Mouse (Mus musculus) hindlimb bud, embryonic 11.5 days (tissue): ENCODE data around the gene Theg.

Experiments used
- DNase-seq: peaks from one replicate; pipeline ENCODE4 v3.0.0-alpha.2; 2012; ENCODE audit warnings: low read depth, low spot score; ENCODE audit errors: extremely low spot score

Gene Theg

DNA sequence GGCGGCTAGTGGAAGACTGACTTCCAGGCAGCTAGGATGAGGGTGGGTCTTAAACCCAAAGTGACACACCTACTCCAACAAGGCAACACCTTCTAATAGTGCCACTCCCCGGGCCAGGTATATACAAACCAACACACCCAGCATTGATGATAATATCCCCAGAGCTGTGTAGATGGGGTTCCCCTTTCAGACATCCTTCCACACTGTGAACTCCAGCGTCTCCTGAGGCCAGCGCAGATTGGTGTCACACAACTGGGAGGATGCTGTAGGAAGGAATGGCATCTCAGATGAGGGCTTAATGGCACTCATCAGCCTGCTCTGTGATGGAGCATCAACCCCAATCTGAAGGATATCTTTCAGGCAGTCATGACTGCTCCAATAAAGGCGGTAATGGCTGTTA lies 29.6 kb downstream of the Theg start:
- DNase-seq = no peak

DNA sequence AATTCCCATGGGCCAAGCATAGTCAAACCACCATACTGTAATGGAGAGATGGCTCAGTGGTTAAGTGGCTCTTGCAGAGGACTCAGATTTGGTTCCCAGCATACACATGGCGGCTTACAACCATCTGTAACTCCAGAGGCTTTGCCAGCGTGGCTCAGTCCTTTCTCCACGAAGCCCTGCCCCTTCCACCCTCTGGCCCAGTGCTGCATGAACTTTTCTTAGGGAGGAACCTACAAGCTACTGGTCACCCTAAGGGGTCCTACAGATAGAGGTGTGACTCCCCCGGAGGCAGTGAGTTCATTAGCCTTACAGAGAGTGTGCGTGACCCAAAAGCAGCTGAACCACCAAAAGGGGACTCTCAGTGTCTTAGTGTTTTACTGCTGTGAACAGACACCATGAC lies 30.2 kb downstream of the Theg start:
- no peak for DNase-seq

DNA sequence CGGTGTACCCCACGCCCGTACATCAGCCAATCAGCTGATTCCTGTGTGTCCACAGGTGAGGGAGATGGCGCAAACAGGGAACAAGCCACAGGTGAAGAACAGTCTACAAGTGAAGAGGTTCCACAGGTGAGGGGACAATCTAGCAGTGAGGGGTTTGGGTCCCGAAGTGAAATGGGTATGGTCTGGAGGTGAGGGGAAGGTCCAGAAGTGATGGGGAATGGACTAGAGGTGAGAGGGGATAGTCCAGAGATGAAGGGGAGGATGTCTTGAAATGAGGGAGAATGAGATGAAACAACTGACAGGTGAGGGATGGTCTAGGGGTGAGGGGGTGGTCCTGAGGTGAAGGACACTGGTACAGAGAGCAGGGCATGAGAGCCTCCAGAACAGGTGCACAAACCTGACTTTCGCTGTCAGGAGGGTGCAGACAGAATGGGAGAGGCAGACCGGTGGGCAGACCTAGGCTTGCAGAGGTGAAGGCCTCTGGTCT lies 31.9 kb downstream of the Theg start:
- DNase-seq = no peak

DNA sequence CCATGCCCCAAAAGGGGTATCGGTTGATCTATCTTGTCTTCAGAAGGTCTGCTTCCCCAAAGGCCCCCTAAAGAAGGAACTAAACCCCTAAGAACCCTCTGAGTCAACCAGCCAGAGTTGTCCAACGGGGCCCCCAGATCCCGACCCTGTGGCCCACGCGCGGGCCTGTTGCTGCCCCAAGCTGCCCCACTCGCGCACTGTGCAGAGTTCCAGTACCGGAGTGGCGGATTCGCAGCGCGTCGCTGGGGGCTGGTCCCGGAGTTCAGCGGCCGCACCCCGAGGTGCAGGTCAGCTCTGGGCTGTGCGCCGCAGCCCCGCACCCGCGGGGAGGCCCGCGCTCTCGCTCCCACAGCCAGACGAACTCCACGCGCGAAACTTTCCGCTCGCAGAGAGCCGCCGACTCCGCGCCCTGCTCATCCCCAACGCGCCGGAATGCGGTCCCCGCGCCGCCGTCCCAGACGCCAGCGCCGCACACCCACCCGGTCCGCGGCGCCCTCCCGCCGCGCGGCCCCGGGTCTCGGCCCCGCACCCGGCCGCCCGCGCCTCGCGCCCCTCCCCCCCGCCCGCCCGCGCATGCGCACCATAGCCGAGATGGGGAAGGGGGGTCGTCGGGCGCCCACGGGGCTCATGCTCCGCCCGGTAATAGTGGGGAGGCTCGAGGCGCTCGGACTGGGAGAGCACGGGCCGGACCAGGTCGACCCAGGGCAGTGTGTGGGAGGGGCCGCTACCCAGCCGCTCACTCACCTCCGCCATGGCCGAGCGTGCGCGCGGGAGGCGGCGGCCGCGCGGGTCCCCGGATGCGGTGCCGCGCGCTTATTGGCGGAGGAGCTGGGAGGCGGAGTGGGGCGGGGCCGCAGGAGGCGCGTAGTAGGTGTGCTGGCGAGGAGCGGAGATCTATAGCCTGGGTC lies 32.5 kb downstream of the Theg start, which contains the start of gene Mier2:
Gene Mier2, minus strand, starts transcription at position 870 of the 908 bp plus-strand sequence.
- DNase-seq = no peak

DNA sequence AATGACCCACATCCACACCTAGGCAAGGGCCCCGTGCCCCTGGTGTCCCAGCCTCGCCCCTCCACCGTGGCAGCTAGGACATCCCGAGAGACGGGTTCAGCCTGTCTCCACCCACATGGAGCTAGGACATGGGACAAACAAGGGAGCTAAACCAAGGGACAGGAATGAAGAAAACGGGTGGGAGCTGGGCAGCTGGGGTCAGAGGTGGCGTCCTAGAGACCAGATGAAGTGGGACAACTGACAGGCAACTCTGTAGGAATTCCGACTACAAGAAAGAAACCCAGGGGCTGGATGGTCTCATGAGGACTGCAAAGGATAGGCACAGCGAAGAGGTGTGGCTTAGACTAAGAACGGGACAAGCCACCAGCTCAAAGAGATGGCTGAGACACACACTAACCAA lies 33.4 kb downstream of the Theg start:
- no peak for DNase-seq

DNA sequence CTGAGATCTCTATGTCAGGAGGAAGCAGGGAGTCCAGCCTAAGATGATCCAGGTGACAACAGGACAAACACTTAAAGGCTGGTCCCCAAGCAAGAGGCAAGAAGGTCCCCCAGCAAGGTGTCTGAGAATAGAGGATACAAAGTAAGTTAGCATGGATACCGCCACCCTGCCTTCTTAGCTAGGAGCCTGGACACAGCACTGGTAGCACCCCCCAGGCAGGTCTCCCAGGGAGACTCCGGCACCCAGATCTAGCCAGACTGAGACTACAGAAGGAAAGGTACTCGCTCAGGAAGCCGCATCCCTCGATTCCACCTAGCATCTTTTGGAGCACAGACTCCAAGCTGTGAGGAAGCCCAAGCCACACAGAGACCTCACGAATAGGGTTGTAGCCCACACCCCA lies 34.0 kb downstream of the Theg start:
- DNase-seq = no peak

DNA sequence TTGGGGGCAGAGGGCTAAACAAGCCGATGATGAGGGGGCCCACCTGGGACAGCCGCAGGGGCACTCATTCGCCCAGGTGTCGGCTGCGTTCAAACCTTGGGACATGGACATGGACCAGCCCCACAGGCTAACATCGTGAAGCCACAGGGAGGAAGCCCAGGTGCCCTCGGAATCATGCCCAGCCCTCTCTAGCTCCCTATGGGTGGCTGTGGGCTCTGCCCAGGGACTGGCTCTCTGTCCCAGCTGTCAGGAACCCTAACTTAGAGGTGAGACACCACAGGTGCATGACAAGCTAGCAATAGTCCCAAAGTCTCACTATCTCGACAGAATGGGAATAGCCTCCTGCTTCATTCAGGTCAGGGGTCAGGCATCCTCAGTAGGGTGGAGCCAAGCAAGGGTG lies 34.6 kb downstream of the Theg start:
- DNase-seq = no peak

DNA sequence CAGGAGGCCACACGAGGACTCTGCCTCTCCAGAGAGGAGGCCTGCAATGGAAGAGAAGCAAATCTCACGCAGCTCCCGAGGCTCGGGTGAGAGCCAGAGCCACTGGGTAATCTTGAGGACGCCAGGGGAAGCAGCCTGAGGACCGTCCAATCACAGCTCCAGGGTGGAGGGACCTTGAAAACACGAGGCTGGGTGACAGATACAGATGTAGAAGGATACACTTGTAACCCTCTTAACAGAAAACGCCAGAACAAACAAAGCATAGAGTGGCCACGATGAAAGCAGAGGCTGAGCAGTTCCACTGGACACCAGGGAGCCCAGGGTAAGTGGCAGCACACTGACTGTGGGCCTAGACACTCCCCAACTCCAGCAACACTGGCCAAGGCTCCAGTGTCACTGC lies 36.8 kb downstream of the Theg start:
- no peak for DNase-seq

DNA sequence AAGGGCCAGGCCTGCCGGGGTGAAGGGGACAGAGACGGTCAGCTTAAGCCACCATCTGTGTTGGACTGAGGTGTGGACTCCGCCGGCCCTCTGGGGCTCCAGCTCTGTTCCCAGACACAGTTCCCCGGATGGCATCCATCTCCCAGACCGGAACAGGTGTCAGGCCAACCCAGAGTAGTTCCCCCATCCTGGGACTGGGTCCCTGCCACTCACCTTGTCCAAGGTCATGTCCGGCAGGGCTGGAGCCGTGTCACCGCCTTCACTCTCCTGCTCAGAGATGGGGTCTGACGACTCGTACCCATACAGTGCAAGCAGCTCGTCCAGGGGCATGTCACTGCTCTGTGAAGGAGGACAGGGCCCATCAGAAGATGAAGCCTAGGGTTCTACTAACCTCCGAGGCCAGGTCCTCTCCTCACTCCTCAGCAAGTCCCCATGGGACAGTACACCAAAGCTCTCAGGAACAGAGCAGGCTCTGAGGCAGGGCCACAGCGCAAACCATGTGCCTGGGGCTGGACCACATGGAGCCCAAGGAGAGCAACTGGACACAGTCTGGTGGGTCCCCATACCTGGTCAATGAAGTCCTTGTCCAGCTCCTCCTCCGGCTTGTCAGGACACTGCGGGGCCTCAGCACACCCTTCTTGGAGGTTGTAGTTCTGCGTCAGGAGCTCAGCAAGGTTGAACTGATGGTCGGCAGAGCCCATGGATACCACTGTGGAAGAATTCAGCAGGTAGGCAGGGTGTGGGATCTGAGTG lies 38.0 kb downstream of the Theg start:
- DNase-seq = no peak

DNA sequence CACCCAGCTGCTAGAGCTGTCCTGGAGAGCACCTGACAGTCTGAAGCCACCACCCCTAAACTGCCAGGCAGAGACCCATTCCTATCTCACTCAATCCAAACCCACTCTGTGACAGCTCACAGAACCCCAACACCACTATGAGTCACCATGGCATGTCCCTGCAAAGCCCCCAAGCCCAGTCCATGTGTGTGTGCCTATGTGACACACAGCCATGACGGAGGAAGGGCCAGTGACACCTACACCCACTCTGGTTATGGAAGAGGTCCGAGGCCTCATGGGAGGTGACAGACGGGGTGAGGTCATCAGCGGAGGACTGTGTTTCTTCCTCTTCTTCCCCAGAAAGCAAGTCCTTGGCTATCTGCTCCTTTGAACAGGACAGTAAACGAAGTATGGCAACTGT lies 38.6 kb downstream of the Theg start:
- DNase-seq = no peak

DNA sequence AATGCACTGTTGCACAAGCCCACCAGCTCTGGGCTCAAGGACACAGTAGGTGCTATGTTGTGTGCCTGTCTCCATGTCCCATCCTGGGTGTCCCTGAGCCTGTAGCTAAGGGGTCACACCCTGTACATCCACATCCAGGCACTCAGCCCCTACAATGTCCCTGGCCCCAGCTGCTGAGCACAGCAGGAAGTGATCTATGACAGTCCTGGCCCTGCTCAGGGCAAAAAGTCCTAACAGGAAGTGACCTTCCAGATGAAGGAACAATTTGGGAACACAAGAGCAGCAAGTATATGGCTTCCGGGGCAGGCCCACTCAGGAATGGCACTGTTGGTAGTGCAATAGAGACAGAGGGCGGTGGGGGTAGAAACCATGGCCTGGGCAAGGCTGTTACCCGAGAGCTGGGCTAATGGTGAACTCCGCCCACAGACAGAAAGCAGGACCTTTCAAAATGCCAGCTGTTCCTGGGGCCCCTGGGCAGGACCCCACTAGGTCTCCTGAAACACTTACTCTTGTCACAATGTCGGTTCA lies 39.9 kb downstream of the Theg start:
- no peak for DNase-seq

DNA sequence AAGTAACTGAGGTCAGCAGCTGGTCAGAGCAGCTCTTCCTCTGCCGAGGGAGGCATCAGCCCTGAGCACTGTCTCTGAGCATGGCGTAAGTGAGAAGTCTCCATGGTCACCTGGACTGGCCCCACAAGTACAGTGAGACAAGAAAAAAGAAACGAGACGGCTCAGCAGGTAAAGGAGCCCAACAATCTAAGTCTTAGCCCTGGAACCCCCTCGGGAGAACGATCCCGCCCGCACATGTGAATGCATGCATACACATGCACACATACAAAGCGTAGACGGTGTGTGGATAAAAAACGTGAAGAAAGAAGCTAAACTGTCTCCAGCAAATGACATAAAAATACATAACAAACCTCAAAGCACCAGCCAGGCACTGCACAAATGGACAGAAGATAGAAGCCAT lies 40.6 kb downstream of the Theg start:
- DNase-seq = no peak

DNA sequence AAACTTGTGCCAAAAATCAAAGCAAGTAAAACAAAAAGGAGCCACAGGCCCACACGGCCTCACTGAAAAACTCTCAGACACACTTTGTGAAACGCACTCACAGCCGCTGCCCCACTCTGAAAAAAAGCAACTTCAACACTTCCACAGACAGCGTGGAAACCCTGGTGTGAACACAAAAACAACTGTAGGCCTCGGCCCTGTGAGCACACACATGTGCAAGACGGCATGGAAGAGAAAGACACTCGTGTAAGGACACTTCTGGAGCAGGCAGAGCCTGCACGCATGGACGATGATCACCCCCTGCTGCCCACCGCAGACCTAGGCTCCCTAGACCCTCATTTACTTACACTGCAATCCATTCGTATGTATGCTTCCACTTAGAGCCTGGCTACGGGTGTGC lies 41.2 kb downstream of the Theg start:
- no peak for DNase-seq

DNA sequence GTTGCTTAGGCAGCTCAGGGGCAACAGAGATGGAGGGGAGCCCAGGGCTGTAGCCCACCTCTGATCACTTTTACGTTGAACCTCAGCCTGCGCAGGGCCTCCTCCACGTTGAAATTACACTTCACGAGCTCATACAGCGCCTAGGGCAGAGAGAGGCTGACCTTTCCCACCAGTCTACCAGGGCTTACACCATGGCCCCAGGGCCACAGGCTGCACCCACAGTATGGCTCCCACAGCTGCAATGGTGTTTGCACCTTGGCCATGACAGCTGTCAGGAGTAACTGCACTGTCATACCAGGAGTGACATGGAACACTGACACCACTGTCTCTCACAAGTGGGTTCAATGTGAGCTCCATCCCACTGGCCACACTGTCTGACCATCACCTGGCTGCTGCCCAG lies 42.5 kb downstream of the Theg start:
- no peak for DNase-seq

DNA sequence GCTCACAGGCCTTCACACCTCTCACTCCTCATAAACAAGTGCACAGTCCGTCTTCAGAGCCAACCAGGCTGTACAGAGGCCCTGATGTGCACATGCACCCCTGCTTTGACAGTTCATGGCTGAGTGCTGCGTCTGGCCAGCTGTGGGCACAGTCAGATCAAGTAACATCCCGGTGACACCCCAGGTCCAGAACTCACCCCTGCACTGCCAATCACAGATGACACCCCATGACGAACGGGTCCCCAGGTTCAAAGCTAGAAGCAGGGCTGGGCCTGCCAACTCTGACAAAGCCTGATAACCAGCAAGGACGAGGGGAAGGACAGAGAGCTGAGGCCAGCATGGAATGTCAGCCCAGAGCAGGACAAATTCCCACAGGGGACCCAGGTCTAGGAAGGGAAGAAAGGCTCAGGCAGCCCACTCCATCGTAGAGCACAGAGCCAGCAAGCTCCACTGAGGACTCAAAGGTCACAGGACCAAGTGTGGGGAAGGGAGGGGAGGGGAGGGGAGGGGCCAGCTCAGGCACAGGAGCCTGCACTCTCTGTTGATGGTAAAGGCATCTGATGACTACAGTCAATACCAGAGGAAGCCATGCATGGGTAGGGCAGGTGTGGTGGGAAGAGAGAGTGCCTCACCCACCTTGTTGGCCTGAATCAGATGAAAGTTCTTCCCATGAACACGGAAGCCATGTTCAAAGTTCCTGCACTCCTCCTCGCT lies 43.1 kb downstream of the Theg start:
- DNase-seq = no peak

DNA sequence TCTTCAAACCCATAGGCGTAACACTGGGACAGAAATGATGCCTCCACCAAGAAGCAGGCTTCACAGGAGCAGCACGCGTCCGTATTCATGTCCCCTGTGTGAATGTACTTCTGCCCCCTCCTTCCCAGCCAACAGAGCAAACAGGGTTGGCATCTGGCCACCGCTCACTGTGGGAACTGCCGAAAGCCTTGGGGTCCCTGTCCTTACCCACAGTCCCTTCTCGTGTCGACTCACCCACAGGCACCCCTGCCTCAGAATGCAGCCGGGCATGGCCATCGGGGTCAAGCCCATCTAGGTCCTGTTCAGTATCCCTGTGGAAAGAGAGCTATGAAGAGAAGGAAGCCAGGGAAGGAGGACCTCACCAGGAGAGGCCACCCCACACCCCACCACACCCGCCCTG lies 45.0 kb downstream of the Theg start:
- no peak for DNase-seq

DNA sequence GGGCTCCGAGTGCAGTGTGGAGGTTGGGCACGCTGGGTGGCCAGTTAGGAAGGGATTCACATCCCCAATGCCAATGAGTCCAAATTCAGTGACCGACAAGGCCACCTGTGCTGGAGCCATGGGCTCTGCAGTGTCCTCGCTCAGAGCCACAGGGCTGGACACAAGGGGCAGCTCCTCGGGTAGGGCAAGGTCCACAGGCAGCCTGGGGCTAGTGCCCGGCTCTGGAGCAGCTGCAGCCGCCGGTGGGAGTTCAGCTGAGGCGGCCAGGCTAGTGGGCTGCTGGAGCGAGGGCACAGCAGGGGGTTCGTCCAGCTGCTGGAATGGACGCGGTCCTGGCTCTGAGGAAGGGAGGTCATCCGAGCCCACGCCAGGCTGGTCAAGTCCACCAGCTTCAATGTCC lies 45.6 kb downstream of the Theg start:
- DNase-seq = no peak

DNA sequence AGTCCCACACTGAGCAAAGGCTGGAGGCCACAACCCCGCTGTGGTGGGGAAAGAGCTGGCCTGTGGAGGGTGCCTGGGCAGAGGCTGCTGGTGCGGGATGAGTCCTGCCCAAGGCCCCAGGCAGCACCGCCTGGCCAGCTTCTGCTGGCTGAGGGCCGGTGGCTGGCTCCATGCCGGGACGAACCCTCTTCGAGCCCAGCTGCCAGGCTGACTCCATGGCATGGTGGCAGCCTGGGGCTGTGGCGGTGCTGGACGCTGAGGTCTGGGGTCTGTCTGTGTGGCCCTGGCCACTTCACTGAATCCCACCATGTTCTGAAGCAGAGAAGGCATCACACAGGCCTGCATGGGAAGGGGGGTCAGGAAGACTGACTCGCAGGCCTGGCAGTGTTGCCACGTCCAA lies 46.4 kb downstream of the Theg start:
- DNase-seq = no peak

DNA sequence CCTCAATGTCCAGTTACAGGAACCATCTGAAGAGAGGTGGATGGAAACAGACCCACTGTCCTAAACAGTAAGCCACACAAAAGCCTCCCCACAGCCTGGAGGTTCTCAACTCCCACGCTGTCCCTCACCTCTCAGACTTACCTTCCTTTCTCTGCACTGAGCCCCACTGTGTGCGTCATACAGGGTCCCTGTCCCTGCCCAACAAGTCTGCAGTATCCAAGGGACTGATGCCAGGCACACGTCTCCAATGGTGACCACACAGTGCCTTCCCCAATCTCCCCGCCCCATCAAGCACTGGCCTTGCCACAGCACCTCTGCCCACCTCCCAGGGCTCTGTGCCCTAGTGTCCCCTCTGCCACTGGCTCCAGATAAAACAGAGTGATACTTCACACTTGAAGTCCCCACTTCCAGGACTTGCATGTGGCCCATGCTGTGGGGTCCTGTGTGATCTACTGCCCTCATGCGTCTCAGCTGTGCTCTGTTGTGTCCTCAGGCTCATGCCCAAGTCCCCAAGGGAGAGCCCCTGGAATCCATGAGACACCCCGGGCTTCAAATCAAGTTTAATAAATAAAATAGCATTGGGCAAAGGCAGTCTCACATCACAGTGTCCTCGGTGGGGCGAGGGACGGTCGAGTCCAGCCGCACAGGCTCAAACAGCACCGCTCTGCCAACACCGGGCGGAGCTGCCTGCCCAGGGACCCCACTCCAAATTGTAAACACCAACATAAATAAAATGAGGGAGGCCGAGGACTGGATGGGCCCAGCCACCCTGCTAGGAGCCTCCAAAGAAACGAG lies 47.2 kb downstream of the Theg start:
- DNase-seq = no peak

DNA sequence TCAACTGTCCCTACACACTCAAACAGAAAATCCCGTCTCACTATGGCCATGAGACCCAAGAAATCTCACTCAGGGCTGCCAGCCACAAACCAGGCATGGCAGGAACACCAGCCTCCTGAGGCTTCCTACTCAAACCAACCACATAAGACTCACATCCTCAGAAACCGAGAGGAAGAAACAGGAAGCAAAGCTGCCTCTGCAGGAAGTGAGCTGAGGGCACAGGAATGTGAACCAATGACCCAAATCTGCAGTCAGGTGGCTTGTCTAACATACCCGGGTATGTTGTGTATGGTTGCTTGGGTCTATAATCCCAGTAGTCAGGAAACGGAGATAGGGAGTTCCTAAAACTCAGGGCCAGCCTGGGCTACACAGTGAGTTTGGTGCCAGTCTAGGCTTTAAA lies 48.3 kb downstream of the Theg start:
- no peak for DNase-seq
